Mouse (Mus musculus): ENCODE results near the gene Atg10.

The Atg10 gene

DNA sequence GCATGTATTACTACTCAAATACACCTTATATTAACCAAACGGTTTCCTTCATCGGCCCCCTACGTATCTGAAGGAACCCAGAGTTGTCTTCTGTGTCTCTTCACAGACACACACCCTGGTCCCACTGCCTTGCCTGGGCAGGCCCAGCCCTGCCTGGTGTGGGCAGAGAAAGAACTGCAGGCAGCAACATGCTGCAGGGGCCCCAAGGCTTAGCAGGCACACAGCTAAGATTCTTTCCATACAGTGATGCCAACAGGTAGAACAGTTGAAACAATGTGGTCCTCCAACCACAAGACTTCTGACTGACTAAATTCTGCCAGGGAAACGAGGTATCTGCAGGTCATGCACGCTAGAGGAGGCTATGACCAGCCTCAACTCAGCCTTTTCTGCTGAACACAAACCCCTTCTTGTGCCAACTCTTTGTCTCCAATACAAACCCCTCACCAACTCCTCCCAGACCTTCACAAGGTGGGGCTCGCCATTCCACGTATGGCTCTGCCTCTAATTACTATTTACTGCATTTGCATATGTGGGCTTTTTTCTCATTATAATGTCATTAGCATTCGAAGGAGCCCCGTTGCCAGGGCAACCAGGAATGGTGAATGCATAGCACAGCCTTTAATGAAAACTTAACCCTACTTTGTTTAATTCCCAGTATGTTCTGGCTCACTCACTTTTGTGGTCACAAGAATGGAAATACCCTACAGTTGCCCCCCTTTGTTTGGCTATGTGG is 45.2 kb downstream of the Atg10 start:
- no peak for DNase-seq (ENCODE audit: low spot score in 2 of 2)

DNA sequence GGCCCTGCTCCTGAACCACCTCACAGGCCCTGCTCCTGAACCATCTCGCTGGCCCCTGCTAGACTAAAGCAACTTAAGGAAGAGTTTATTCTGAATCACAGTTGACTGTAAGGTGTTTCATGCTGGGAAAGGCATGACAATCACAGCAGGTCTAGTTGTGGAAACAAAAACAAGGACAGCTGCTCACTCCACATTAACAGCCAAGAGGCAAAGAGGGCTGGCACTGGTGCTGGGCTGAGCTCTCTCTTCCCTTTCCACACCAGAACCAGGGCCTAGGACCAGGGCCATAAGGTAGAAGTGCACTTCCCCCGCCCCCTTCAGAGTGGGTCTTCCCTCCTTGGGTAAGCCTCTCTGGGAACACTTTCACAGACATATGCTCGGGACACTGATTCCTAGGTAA is 48.4 kb downstream of the Atg10 start:
- DNase-seq (ENCODE audit: low spot score in 2 of 2): no peak

GRCm38 (mm10) chr13:91171766-91172491 is 51.8 kb downstream of the Atg10 start:
- DNase-seq (ENCODE audit: low spot score in 2 of 2): no peak

GRCm38 (mm10) chr13:91171205-91171604 is 52.6 kb downstream of the Atg10 start:
- no peak for DNase-seq (ENCODE audit: low spot score in 2 of 2)

DNA sequence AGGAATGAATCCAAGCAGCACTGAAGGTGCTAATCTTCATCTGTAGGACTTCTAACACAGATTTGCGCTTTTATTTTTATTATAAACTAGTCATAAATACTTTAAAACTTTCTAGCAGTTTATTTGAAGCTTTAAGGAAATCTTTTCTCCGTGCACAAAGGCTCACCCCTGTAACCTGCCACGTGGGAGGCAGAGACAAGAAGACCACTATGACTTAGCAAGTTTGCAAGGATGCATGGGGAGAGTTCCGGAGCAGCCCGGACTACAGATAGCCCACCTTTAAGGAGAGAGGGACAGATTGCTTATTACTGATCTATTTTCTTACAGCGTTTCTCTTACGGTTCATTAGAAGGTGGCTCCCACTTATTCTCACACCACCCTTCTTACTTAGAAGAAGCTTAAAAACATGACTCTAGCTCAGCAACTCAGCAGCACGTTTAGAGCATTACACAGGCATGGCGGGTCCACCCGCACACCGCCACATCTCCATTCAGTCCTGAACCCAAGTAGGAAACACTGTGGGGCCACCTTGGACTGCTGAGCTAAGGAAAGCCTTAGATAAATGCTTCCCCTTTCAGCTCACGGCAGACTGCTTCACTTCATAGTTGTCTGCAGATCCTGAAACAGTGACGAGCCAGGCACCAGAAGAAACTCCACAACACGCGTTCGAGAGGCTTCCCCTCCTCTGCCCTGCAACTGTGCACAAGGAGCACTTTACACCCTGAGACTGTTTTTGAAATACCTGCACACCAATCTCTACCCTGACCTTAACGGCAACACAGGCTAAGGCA is 54.0 kb downstream of the Atg10 start:
- DNase-seq (ENCODE audit: low spot score in 2 of 2): no peak

GRCm38 (mm10) chr13:91168486-91168885 is 55.3 kb downstream of the Atg10 start:
- no peak for DNase-seq (ENCODE audit: low spot score in 2 of 2)

- no peak for DNase-seq (ENCODE audit: low spot score in 2 of 2)
These were observed 56.2 kb downstream of the Atg10 start for GRCm38 (mm10) chr13:91167561-91167960.

DNA sequence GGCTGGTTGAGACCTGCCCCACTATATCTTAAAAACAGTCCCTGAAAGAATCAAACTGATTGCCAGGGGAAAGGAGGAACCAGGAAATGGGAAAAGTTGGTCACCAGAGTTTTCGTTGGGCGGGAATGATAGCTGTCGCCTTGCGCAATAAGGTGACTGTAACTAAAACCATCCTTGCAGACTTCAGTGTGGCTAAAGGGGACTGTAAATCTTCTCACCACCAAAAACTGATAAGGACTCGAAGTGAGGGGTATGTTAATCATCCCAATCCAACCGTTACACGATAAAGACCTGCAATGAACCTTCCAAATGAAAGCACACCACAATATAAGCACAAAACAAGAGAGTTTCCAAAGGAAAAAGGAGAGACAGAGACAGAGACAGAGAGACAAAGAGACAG is 57.5 kb downstream of the Atg10 start:
- no peak for DNase-seq (ENCODE audit: low spot score in 2 of 2)

DNA sequence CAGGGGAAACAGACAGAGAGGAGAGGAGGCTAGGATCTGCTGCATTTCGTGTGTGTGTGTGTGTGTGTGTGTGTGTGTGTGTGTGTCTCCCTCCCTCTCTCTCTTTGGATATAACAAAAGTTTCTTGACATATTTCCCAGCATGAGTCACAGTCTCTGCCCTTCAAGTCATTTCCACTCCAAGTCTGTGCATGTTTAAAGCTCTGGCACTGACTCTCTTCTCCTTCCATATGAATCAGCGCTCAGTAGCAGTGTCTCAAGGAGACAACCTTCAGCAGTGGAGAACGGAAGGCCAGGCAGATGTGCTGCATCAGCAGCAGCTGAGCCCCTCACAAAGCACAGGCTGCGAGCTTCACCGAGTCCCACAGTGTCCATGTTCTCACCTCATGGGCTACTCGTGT is 58.6 kb downstream of the Atg10 start:
- no peak for DNase-seq (ENCODE audit: low spot score in 2 of 2)

- DNase-seq (ENCODE audit: low spot score in 2 of 2): no peak
These were observed 60.5 kb downstream of the Atg10 start for GRCm38 (mm10) chr13:91163292-91163691.

DNA sequence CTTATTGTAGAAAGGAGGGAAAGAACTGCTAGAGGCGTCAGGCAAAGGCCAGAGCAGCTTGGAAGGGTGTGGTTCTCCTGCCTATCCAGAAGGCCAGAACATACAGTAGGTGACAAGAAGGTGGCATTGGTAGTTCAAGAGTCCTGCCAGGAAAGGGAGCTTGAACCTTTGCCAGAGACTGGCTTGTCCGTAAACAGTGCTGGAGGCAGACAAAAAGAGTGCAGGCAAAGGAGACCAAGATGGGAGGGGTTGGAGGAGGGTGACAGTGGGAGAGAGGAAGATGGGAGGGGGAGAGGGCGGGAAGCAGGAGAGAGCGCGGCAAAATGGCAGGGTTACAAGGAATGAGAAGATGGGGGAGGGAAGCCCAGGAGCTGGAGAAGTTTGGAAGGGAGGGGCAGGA is 61.3 kb downstream of the Atg10 start:
- DNase-seq (ENCODE audit: low spot score in 2 of 2): no peak

DNA sequence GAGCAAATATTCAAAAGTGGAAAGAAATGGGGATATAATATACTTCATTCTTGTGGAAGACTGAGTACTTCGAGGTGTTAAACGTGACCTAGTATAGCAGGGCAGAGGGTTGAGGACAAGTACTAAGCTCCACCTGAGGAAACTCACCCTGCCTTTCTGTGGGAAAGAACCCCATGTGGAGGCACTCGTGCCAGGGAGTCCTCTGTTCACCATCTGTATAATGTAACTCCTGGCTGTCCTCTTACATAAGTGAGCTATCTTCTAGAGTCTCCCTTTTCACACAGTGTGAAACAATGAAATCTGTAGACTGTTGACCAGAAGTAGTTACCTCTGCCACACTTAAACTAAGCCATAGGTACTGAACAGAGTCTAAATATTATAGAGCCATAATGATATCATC is 63.2 kb downstream of the Atg10 start:
- DNase-seq (ENCODE audit: low spot score in 2 of 2): no peak

DNA sequence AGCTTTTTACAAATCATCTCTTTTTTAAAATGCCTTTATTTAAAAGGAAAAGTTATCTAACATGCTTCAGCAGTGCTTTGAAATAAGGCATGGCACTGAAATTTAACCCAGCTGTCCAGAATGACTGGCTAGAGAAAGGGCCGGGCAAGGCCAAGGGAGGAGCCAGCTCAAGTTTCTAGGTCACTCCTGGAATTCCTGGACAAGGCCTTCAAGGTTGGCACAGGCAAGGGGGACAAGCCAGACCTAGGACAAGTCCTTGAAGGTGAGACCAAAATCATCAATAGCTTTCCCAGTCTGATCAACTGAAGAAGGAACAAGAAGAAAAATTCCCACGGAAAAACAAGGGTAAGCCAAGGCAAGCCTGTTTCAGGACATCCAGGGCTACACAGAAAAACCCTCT is 63.9 kb downstream of the Atg10 start:
- DNase-seq (ENCODE audit: low spot score in 2 of 2): no peak

DNA sequence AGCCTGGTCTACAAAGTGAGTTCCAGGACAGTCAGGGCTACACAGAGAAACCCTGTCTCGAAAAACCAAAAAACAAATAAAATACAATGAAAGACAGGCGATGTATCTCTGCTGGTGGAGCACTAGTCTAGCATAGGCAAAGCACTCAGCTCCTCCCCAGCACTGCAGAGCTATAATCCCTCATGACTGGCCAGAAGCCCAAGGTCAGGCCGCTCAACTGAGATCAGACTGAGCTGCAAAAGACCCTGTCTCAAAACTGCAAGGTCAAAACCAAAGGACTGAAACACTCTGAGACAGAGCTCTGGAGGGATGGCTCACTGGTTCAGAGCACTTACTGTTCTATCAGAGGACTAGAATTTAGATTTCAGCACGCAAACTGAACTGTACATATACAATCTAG is 65.8 kb downstream of the Atg10 start:
- no peak for DNase-seq (ENCODE audit: low spot score in 2 of 2)

- no peak for DNase-seq (ENCODE audit: low spot score in 2 of 2)
These were observed 66.3 kb downstream of the Atg10 start for GRCm38 (mm10) chr13:91157429-91157828.

- no peak for DNase-seq (ENCODE audit: low spot score in 2 of 2)
These were observed 66.8 kb downstream of the Atg10 start for GRCm38 (mm10) chr13:91156949-91157348.

DNA sequence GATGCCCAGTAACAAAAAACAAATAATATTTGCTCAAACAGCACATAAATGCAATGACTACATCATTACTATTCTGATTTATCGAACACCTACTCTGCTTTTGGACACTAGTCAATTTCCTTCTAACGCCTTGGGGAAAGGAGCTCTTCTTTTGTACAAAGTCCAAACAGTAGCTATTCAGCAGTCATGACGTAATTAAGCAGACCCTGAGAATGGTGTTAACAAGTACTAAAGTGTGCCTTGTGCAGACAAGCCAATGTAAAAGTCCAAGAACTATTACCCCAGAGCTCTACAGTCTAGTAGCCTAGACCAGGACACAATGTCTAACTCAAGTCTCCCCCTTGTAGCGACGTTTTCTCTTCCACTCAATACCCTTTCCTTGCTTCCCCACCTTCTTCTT is 67.5 kb downstream of the Atg10 start:
- DNase-seq (ENCODE audit: low spot score in 2 of 2): no peak

- no peak for DNase-seq (ENCODE audit: low spot score in 2 of 2)
These were observed 68.2 kb downstream of the Atg10 start for GRCm38 (mm10) chr13:91155429-91156207.

DNA sequence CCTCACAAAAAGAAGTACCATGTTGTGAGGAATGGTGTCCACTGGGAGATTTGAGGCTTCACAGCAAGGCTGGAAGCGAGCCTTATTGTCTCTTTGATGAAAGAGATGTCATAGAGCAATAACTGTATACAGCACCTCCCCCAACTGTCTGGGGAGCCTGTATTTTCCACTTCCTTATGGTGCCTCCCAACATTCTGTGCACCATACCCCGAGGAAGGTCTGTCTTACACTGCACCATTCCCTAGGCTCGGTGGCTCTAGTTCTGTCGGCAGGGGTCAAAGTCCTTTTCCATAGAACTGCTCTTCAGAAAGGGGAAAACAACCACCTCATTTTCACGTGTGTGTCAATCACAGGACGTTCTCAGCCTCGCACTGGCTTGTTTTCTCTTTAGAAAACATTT is 69.1 kb downstream of the Atg10 start:
- DNase-seq (ENCODE audit: low spot score in 2 of 2): no peak

- no peak for DNase-seq (ENCODE audit: low spot score in 2 of 2)
These were observed 87.4 kb downstream of the Atg10 start for GRCm38 (mm10) chr13:91136337-91136736.

DNA sequence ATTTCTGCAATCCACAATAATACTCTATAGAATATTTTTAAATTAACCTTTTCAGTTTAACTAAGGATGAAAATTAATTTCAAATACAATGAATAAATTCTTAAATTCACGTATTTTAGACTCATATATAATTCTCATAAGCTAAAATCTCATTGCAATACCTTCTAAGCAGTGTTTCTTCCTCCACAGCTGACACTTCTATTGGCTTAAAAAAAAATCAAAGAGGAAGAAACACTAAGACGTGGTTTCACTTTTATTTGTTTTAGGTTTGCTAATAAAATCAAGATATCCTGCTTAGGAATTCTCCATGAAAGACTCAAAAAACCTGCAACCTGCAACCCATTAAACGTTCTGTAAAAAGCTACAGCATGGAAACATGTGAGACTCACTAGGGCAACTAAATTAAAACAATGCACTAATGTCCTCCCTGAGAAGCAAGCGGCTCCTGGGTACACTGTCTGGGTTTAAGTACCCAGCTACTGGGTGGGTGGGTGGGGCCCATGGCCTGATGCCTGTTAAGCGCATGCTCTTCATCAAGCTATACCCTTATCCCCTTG is 90.4 kb downstream of the Atg10 start:
- DNase-seq (ENCODE audit: low spot score in 2 of 2): no peak

DNA sequence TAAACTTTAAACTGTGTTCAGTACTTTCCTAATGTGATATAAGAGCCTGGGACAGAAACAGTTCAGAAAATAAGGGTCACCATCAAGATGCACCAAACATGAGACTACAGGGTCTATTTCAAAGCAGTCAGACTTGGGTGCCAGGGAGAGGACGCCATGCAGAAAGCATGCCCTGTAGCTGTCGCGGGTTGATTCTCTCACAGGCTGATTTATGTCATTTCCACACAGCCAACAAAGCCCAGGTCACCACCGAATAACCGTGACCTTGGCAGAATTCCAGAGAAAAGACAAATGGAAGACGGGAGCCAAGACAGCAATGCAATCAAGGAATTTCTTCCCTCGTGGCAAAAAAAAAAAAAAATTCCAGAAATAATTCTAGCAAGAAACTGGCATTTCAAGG is 94.7 kb downstream of the Atg10 start:
- no peak for DNase-seq (ENCODE audit: low spot score in 2 of 2)

All from spleen, postnatal 14 days (tissue).